Mouse (Mus musculus): ENCODE measurements around the gene Gm40193.

DNA sequence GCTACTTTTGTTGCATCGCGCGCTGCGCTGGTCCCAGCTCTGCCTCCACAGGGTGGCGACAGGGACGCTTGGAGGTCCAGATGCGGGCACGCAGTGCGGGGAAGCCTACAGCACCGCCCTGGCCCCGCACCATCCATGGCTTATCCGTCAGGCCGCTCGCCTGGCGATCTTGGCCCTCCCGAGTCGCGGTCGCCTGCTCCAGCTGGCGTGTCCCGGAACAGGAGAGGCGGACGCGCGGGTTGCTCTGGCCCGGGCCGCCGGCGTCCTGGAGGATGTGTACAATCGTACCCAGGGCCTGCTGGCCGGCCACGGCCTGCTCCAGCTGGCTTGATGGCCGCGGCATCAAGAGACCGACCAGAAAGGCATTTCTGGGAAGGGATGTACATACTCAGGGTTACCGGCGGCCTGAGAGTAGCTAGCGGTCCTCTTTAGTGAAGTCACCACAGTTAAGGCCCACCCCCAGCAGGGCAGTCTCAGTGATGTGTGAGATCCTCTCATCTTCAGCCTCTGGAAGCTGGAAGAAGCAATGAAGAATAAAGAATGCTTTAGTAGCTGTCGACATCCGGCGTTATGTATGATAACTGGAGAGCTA lies 12.5 kb downstream of the Gm40193 start:
- TF ChIP-seq POLR2A (IDR thresholded peaks at IDR 0.05; ENCODE audit: low read depth, low read length) (peak; percentile 35; the same call in 1 of the 2 replicates), CTCF (IDR thresholded peaks at IDR 0.05; ENCODE audit: borderline replicate concordance, insufficient read depth, low read length) (peak; percentile 6; the same call in 1 of the 2 replicates)
